Mouse (Mus musculus) heart, embryonic 14.5 days (tissue): ENCODE data around the gene AK157302. TPM values are rescaled to one million over a fixed set of nuclear protein-coding genes. Genes with fewer than 3 reads are reported as not detected.
A peak's percentile ranks its signal among the peaks of the same experiment; 100 is the strongest.
"Not testable (repeated sequence)": the region's sequence is repeated elsewhere in the genome, so short reads cannot be mapped to it uniquely, and the experiment has no call there.

ENCODE experiments used
- ATAC-seq: fragments of 200-750 bp; cut with Nextera tagmentation; 2 replicates; pipeline ENCODE4 v1.8.0; 2017; ENCODE audit warnings: low read depth, moderate TSS enrichment; ENCODE audit not compliant: insufficient number of reproducible peaks, insufficient read depth, low FRiP score
- H3K27ac ChIP-seq, 2 experiments: fragments of 200-500 bp in 1 of 2; fragments of 300-500 bp in 1 of 2; sonication (generic) in 1 of 2; replicated peaks in 1 of 2; 2 replicates each; pipeline ENCODE4 v1.5.1; 2012 to 2014; ENCODE audit warnings: low read depth in 2 of 2, low read length in 2 of 2, control low read depth in 1 of 2, mild to moderate bottlenecking in 1 of 2, mixed read lengths in 1 of 2; ENCODE audit not compliant: control insufficient read depth in 1 of 2, insufficient read depth in 1 of 2
- H3K27me3 ChIP-seq: fragments of 300-500 bp; sonication (generic); 2 replicates; pipeline ENCODE4 v1.6.1; 2014; ENCODE audit warnings: mild to moderate bottlenecking, low read length, control low read depth; ENCODE audit not compliant: control insufficient read depth, insufficient read depth
- H3K36me3 ChIP-seq: fragments of 300-500 bp; sonication (generic); 2 replicates; pipeline ENCODE4 v1.6.1; 2014; ENCODE audit warnings: mild to moderate bottlenecking, control low read depth, low read length, mixed read lengths; ENCODE audit not compliant: control insufficient read depth, insufficient read depth
- H3K4me1 ChIP-seq, 2 experiments: fragments of 200-500 bp in 1 of 2; fragments of 300-500 bp in 1 of 2; sonication (generic) in 1 of 2; 2 replicates each; pipeline ENCODE4 v1.6.1; 2012 to 2014; ENCODE audit warnings: low read length in 2 of 2, control low read depth in 1 of 2, mixed read lengths in 1 of 2; ENCODE audit not compliant: control insufficient read depth in 2 of 2, insufficient read depth in 2 of 2
- H3K4me2 ChIP-seq: fragments of 300-500 bp; sonication (generic); 2 replicates; pipeline ENCODE4 v1.6.1; 2014; ENCODE audit warnings: mild to moderate bottlenecking, low read length
- H3K4me3 ChIP-seq, 2 experiments: fragments of 200-500 bp in 1 of 2; fragments of 300-500 bp in 1 of 2; sonication (generic) in 1 of 2; 2 replicates each; pipeline ENCODE4 v1.5.1; 2012 to 2014; ENCODE audit warnings: low read length in 2 of 2, mild to moderate bottlenecking in 2 of 2, control low read depth in 1 of 2, low read depth in 1 of 2, moderate library complexity in 1 of 2; ENCODE audit not compliant: control insufficient read depth in 1 of 2, insufficient read depth in 1 of 2
- H3K9ac ChIP-seq: fragments of 300-500 bp; sonication (generic); 2 replicates; pipeline ENCODE4 v1.6.1; 2014; ENCODE audit warnings: mild to moderate bottlenecking, low read length
- H3K9me3 ChIP-seq: fragments of 300-500 bp; sonication (generic); 2 replicates; pipeline ENCODE4 v1.6.1; 2016; ENCODE audit warnings: low read length, control low read depth; ENCODE audit not compliant: control insufficient read depth
- WGBS: fragments of 180-500 bp; shearing (Covaris S2); extraction: QIAGEN DNeasy Blood & Tissue Kit; methylation state at CpG from one replicate; pipeline ENCODE4 v1.1.7; 2014; 5-methylcytosine and 5-hydroxymethylcytosine counted together
- polyA plus RNA-seq: library from polyadenylated mRNA; unstranded; fragments of >200 nt; fragmentation: Nextera tagmentation; extraction: Ambion mirVana; gene quantifications from 2 replicates; pipeline ENCODE4 v1.2.1, GENCODE M21; 2014

AK157302 gene
- polyA plus RNA-seq, 1 experiment from 2014 or later = 0.57 TPM

DNA sequence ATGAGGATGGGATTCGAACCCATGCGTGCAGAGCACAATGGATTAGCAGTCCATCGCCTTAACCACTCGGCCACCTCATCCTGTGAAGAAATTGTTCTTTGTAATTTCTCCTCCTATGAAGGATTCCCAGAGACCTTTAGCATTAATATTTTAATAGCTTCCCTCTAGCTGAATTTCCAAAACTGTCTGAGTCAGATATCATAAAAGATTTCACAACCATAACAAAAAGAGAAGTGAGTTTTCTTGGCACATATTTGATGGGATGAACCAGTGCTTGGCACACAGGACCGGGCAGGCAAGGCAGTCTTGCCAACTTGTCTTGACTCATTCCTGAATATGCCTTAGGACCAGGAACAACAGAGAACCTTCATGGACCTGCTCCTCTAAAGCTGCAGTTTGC, 2.2 kb upstream of the AK157302 start:
- 83% methylated on average over 5 of the region's 5 CpGs for WGBS
- H3K4me2 ChIP-seq = no peak overlapping the region
- H3K36me3 ChIP-seq = no peaks in the 10 kb centered on the region
- no peaks in the 10 kb centered on the region for H3K9me3 ChIP-seq
- no peak overlapping the region for H3K4me3 ChIP-seq
- no peaks in the 10 kb centered on the region for H3K27me3 ChIP-seq
- no peak overlapping the region for H3K9ac ChIP-seq
- ATAC-seq = no peak
- no peaks in the 10 kb centered on the region for H3K4me1 ChIP-seq
- no peak overlapping the region for H3K27ac ChIP-seq

- H3K4me2 ChIP-seq, H3K27me3 ChIP-seq, H3K4me1 ChIP-seq, ATAC-seq, H3K9ac ChIP-seq, H3K9me3 ChIP-seq, H3K27ac ChIP-seq, H3K4me3 ChIP-seq, H3K36me3 ChIP-seq: not testable (repeated sequence)
- 86% methylated on average over 17 of the region's 17 CpGs for WGBS
These were observed 6.2 kb downstream of the AK157302 start, which contains the start of gene Gm11273 for GRCm38 (mm10) chr13:21501182-21501581. TSS of gene Gm11273 (minus strand) at chr13:21501418.

GRCm38 (mm10) chr13:21502296-21502695, 7.3 kb downstream of the AK157302 start:
- WGBS = 82% methylated on average over 5 of the region's 5 CpGs

DNA sequence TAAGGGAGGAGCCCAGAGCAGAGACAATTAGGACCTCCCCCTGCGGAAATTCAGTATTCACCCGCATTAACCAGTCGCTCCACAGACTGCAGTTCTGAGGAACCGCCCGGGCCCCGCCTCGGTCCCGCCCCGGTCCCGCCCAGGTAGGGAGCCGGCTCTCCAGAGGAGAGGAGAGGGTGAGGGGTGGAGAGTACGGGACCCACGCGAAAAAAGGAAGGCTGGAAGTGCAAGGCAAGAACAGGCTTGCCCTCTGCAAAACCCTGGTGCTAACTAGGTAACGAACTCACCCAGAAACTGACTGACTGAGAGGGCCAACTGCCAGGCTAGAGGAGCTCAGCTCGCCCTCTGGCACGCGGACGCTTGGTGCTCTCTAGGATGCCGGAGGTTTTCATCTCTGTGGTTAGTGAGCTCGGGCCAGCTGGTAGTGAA, 11.2 kb downstream of the AK157302 start:
- Histone ChIP-seq H3K27ac (peak overlapping the region; percentile 67 to 84), H3K27me3 (no peaks in the 10 kb centered on the region), H3K9me3 (no peaks in the 10 kb centered on the region), H3K9ac (peak overlapping the region; percentile 78), H3K4me2 (peak overlapping the region; percentile 63), H3K4me1 (0 out of 4 replicates have a peak, but pooled peaks cover 0 to 3% of the 10 kb centered on the region in 2 experiments), H3K4me3 (peak overlapping the region; percentile 65 to 69), H3K36me3 (no peaks in the 10 kb centered on the region)
- 1% methylated on average over 21 of the region's 21 CpGs for WGBS
- peak; percentile 98 for ATAC-seq

More at GRCm38 (mm10) chr13:21502296-21502695, 7.3 kb downstream of the AK157302 start:
- Histone ChIP-seq H3K36me3 (no peaks in the 10 kb centered on the region), H3K27me3 (no peaks in the 10 kb centered on the region), H3K4me3 (no peak overlapping the region), H3K4me1 (0 out of 4 replicates have a peak, but pooled peaks cover 0 to 3% of the 10 kb centered on the region in 2 experiments), H3K27ac (no peak overlapping the region), H3K4me2 (no peak overlapping the region), H3K9ac (no peak overlapping the region), H3K9me3 (no peaks in the 10 kb centered on the region)
- no peak for ATAC-seq

DNA sequence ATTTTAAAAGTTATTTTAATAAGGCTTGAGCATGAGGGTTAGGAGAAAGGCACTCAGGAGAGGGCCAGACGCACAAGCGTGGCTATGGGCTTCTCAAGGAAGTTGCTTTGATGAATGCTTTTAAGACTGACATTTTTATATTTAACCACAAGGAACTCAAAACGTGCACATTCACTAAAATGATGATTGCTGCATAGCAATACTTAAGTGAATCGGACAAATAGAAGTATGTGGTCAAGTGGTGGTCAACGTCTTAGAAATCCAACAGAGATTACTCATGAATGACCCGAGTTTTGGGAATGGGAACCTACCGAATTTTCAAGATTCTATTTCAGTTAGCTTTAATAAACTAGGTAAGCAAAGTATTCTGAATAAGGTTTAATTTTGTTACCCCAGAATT, 35.1 kb downstream of the AK157302 start:
- no peaks in the 10 kb centered on the region for H3K9me3 ChIP-seq
- H3K4me2 ChIP-seq = peak overlapping the region; percentile 76
- WGBS = 48% methylated on average over 7 of the region's 7 CpGs
- ATAC-seq = no peak
- H3K36me3 ChIP-seq = peaks cover 19% of the 10 kb centered on the region
- H3K27ac ChIP-seq = no peak overlapping the region
- no peaks in the 10 kb centered on the region for H3K4me1 ChIP-seq
- H3K9ac ChIP-seq = no peak overlapping the region; the same call in 1 of the 2 replicates
- H3K4me3 ChIP-seq = peak overlapping the region in 1 of 2 experiments; percentile 91; a peak in 2 of 4 replicates
- no peaks in the 10 kb centered on the region for H3K27me3 ChIP-seq

- H3K4me3 ChIP-seq = peak within 1 kb of the TSS; percentile 91 to 99
- H3K36me3 ChIP-seq = peaks cover 14% of the 10 kb centered on the region
- H3K4me2 ChIP-seq = peak within 1 kb of the TSS; percentile 76
- H3K27ac ChIP-seq = peak within 1 kb of the TSS; percentile 92 to 94
- H3K27me3 ChIP-seq = no peaks in the 10 kb centered on the region
- ATAC-seq = peak; percentile 86
- WGBS = 0% methylated on average over 37 of the region's 39 CpGs
- H3K9me3 ChIP-seq = no peaks in the 10 kb centered on the region
- H3K9ac ChIP-seq = peak within 1 kb of the TSS; percentile 98
- H3K4me1 ChIP-seq = no peaks in the 10 kb centered on the region
These were observed 35.8 kb downstream of the AK157302 start, which contains the start of gene Zkscan8 for GRCm38 (mm10) chr13:21530781-21531201. TSS of gene Zkscan8 (minus strand) at chr13:21531120.

DNA sequence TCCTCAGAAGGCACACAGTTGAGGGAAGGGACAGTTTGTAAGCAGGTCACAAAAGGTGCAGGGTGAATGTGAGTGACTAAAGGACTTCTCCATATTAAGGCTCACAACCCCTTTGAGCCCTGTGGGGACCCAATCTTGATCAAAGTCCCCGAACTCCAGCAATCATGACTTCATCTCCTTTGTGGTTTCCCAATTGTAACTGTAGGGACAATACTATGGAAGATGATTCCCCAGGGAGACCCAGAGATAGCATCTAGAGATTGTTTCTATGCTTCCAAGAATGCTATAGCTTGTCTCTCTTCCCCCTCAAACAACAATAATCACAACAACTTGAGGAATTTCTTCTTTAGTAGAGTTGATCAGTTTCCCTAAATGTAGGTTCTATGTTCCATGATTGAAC, 47.7 kb downstream of the AK157302 start, which contains the start of gene Olfr1366:
Gene Olfr1366, minus strand, starts transcription at position 101 of the 400 bp plus-strand sequence.
- no peak within 1 kb of the TSS for H3K27ac ChIP-seq
- H3K4me3 ChIP-seq = no peak within 1 kb of the TSS
- H3K36me3 ChIP-seq = no peaks in the 10 kb centered on the region
- H3K4me2 ChIP-seq = no peak within 1 kb of the TSS
- WGBS = 50% methylated on average over 1 of the region's 1 CpGs
- H3K9me3 ChIP-seq = no peaks in the 10 kb centered on the region
- H3K27me3 ChIP-seq = no peaks in the 10 kb centered on the region
- H3K9ac ChIP-seq = no peak within 1 kb of the TSS
- H3K4me1 ChIP-seq = no peaks in the 10 kb centered on the region
- no peak for ATAC-seq
